In the genomic region with DNA sequence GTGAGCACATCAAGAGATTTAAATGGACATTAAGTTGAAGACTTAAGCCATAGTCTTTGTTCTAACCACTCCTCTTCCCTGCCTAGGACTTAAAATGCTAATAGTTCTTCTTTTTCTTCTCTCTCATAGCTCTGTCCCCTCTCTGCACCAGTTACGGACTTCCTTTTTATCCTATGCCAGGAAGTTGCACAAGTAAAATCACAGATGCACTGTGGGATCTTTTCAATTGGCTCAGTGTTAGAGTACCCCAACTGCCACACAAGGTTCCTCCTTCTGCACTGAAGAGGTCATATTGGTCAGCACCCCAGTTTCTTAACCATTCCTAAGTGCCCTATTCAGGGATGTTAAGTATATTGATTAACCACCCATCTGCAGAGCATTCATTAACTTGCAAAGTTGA, we compare ENCODE assay signal across 30 mouse cellular contexts. TPM values are rescaled to one million over a fixed set of nuclear protein-coding genes. Genes with fewer than 3 reads are reported as not detected.
"Had no signal": no experiment of that assay in that cellular context is flagged by ENCODE, and none has a peak within 500 bp of the region (broad histone marks: within the 10 kb centered on the region; RNA-seq: fewer than 3 reads in every experiment).

No protein-coding gene starts in this region.

- DNase-seq: left cerebral cortex, postnatal 4 days; liver; liver, embryonic 13.5 days; liver, postnatal 0 days; lung, adult 18-20 months; lung, adult 2 months; lung, embryonic 14.5 days; lung, postnatal 10 days; lung, postnatal 14 days; lung, postnatal 36 days; lung, postnatal 4 days; midbrain, embryonic 14.5 days had no signal

- ATAC-seq: liver, embryonic 12.5 days; liver, postnatal 0 days; lung, postnatal 0 days; midbrain, embryonic 13.5 days; midbrain, embryonic 15.5 days; midbrain, embryonic 16.5 days had no signal

- H3K27ac ChIP-seq: limb, embryonic 10.5 days; limb, embryonic 12.5 days; limb, embryonic 13.5 days; limb, embryonic 15.5 days; liver, embryonic 12.5 days; liver, embryonic 13.5 days; liver, embryonic 14.5 days; liver, embryonic 15.5 days; lung, embryonic 15.5 days; macrophage; midbrain, embryonic 10.5 days; midbrain, embryonic 12.5 days; midbrain, embryonic 13.5 days; midbrain, embryonic 15.5 days had no signal

- H3K4me3 ChIP-seq: limb, embryonic 10.5 days; limb, embryonic 12.5 days; limb, embryonic 13.5 days; limb, embryonic 15.5 days; liver, embryonic 12.5 days; liver, embryonic 13.5 days; liver, embryonic 15.5 days; lung, embryonic 15.5 days; megakaryocyte, embryonic 14.5 days; midbrain, embryonic 10.5 days; midbrain, embryonic 12.5 days; midbrain, embryonic 13.5 days; midbrain, embryonic 15.5 days; myocyte had no signal

RNA-seq across cellular contexts. Expression of gene Adamtsl1, which starts 15.9 kb away (rescaled TPM):
- total RNA-seq: megakaryocyte-erythroid progenitor cell, adult 5-6 weeks had no signal
